Mouse (Mus musculus): Measurements from ENCODE around the gene Adgrf1. TPM values are rescaled to one million over a fixed set of nuclear protein-coding genes. Genes with fewer than 3 reads are reported as not detected.

The Adgrf1 gene
- polyA plus RNA-seq, 1 experiment from 2014 or later, result not detected

DNA sequence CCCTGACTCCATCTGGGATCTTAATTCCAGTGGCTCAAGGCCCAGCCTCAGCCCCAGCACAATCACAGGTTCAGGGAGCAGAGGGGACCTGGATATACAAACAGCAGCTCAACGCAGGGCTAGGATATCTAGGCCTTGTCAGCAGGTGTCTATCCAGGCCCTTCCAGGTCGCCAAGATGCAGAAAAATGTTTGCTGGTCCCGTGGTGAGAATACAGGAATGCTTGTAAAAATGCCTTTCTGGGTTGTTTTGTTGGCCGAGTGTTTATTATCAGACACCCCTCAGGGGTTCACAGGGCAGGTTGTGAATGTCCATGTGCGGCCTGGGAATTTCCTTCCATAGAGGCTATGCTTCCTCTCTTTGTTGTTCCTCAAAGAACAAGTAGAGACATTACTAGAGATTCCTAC is 98.0 kb downstream of the Adgrf1 start:
- no peak overlapping the region for H3K4me2 ChIP-seq (replicated peaks)
- WGBS, result 68% methylated on average over 5 of the region's 5 CpGs
- H3K27ac ChIP-seq (replicated peaks), result no peak overlapping the region
- H3K9ac ChIP-seq (replicated peaks), result no peak overlapping the region
- H3K27me3 ChIP-seq, result no peaks in the 10 kb centered on the region
- H3K36me3 ChIP-seq, result no peaks in the 10 kb centered on the region
- no peak overlapping the region for H3K4me3 ChIP-seq
- no peak for ATAC-seq (replicated peaks)
- no peaks in the 10 kb centered on the region for H3K9me3 ChIP-seq
- no peaks in the 10 kb centered on the region for H3K4me1 ChIP-seq

DNA sequence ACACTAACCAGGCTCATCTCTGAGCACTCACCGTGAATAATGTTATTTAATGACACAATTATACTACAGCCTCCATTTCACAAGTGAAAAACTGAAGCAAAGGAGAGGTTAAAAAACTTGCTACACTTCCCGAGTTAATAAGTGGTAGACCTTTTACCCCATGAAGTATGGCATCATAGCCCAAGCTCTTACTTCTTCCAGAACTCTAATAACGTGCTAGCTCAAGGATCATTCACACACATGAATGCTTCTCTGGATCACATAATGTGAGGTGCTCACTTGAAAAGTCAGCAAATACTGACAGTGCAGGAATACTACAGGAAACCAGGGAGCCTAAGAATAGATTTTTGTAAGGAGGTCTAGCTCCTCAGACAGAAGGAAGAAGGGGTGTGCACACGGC is 102.5 kb downstream of the Adgrf1 start:
- Histone ChIP-seq H3K9me3 (no peaks in the 10 kb centered on the region), H3K27me3 (no peaks in the 10 kb centered on the region), H3K9ac (replicated peaks) (no peak overlapping the region), H3K36me3 (no peaks in the 10 kb centered on the region), H3K27ac (replicated peaks) (no peak overlapping the region), H3K4me3 (no peak overlapping the region), H3K4me1 (no peaks in the 10 kb centered on the region), H3K4me2 (replicated peaks) (no peak overlapping the region)
- WGBS, result 68% methylated on average over 4 of the region's 4 CpGs
- ATAC-seq (replicated peaks), result no peak

DNA sequence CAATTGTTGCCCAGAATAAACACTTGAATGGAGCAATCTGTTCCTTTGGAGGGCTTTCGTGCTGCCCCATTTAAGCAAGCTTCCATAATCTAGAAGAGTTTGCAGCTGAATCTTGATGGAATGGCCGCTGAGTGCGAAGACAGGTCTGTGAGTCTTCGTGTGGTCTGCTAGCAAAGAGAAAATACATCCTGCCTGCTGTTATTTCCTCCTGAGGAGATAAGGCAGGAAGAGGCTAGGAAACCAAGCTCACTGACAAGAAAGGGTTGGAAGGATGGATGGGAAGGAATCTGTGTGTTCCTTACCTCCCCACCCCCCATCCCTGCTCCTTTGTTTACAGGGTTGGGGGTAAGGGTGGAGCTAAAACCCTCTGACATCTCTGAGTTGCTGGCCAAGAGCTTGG is 103.9 kb downstream of the Adgrf1 start:
- no peak overlapping the region for H3K27ac ChIP-seq (replicated peaks)
- H3K36me3 ChIP-seq, result no peaks in the 10 kb centered on the region
- H3K4me3 ChIP-seq, result no peak overlapping the region
- H3K4me2 ChIP-seq (replicated peaks), result no peak overlapping the region
- no peak overlapping the region for H3K9ac ChIP-seq (replicated peaks)
- 60% methylated on average over 4 of the region's 4 CpGs for WGBS
- H3K27me3 ChIP-seq, result no peaks in the 10 kb centered on the region
- no peaks in the 10 kb centered on the region for H3K9me3 ChIP-seq
- ATAC-seq (replicated peaks), result no peak
- no peaks in the 10 kb centered on the region for H3K4me1 ChIP-seq

Other genes starting within 250 kb of the Adgrf1 start
- gene Adgrf5, start 90.1 kb downstream of the Adgrf1 start, polyA plus RNA-seq (2015; fragmentation: Nextera tagmentation; extraction: Ambion mirVana), result 6.3 and 6.5 TPM in 2 replicates
- 0.11 TPM in 1 of 2 replicates, not detected in the other for gene Mep1a, start 232.5 kb downstream of the Adgrf1 start, polyA plus RNA-seq (2015; fragmentation: Nextera tagmentation; extraction: Ambion mirVana)

All from forebrain, embryonic 15.5 days (tissue).